Mouse (Mus musculus) megakaryocyte, embryonic 14.5 days (primary cell): ENCODE measurements at regions not wholly inside any gene's neighbourhood (a gene's known extent, or its start where the extent isn't known, plus 50 kb on each side); places are given as distances from the start of the nearest gene placed in this dataset.

Experiments used
- FLI1 ChIP-seq: IDR thresholded peaks from 2 replicates; pipeline ENCODE4 v1.6.1; 2012; ENCODE audit warnings: low read length, inconsistent platforms, mixed read lengths
- GATA1 ChIP-seq: IDR thresholded peaks from 3 replicates; pipeline ENCODE4 v1.6.1; 2012; ENCODE audit warnings: mixed read lengths, low read length, inconsistent platforms, borderline replicate concordance

- TF ChIP-seq GATA1 (no peak), FLI1 (no peak)
Observed at GRCm38 (mm10) chr10:118711529-118711928, 158.5 kb downstream of the Dyrk2 start.
